Mouse (Mus musculus) ES-E14 (cell line): ENCODE measurements around the gene Inpp5f.

Experiments
- HCFC1 ChIP-seq: IDR thresholded peaks from 2 replicates; pipeline ENCODE4 v1.6.1; 2012; ENCODE audit warnings: low read length, inconsistent platforms, borderline replicate concordance; ENCODE audit not compliant: insufficient read depth
- MAFK ChIP-seq: IDR thresholded peaks from 2 replicates; pipeline ENCODE4 v1.6.1; 2014; ENCODE audit warnings: mild to moderate bottlenecking, low read depth, low read length, inconsistent platforms; ENCODE audit not compliant: insufficient read depth

- no peak for TF ChIP-seq MAFK
- no peak for TF ChIP-seq HCFC1
Measured at GRCm38 (mm10) chr7:128591345-128592084, 19.6 kb upstream of the Inpp5f start.
